Mouse (Mus musculus): Measurements from ENCODE around the gene Pdss1. TPM values are rescaled to one million over a fixed set of nuclear protein-coding genes. Genes with fewer than 3 reads are reported as not detected.

Gene Pdss1
- polyA plus RNA-seq, 1 experiment from 2014 or later, result 21.5 TPM

GRCm38 (mm10) chr2:22962242-22962641 lies 66.9 kb downstream of the Pdss1 start:
- H3K4me1 ChIP-seq, result no peaks in the 10 kb centered on the region
- H3K9me3 ChIP-seq, result no peaks in the 10 kb centered on the region
- H3K9ac ChIP-seq, result no peak overlapping the region
- no peak for ATAC-seq (ENCODE audit: insufficient number of reproducible peaks, insufficient read depth, low FRiP score, low TSS enrichment, low read depth)
- H3K27me3 ChIP-seq, result no peaks in the 10 kb centered on the region
- H3K36me3 ChIP-seq, result peaks cover 12% of the 10 kb centered on the region; the same call in 1 of the 2 replicates
- no peak overlapping the region for H3K27ac ChIP-seq
- no peak overlapping the region for H3K4me2 ChIP-seq
- 92% methylated on average over 8 of the region's 8 CpGs for WGBS
- H3K4me3 ChIP-seq, result no peak overlapping the region

GRCm38 (mm10) chr2:22962970-22963369 lies 67.6 kb downstream of the Pdss1 start:
- 89% methylated on average over 3 of the region's 3 CpGs for WGBS
- Histone ChIP-seq H3K27ac (no peak overlapping the region), H3K4me1 (no peaks in the 10 kb centered on the region), H3K4me2 (no peak overlapping the region), H3K27me3 (no peaks in the 10 kb centered on the region), H3K9me3 (no peaks in the 10 kb centered on the region), H3K36me3 (peaks cover 6% of the 10 kb centered on the region; the same call in 1 of the 2 replicates), H3K4me3 (no peak overlapping the region), H3K9ac (no peak overlapping the region)
- ATAC-seq (ENCODE audit: insufficient number of reproducible peaks, insufficient read depth, low FRiP score, low TSS enrichment, low read depth), result no peak

GRCm38 (mm10) chr2:22977387-22977973 lies 82.2 kb downstream of the Pdss1 start:
- H3K9me3 ChIP-seq, result no peaks in the 10 kb centered on the region
- 45% methylated on average over 3 of the region's 3 CpGs for WGBS
- H3K4me2 ChIP-seq, result no peak overlapping the region
- H3K9ac ChIP-seq, result no peak overlapping the region
- no peaks in the 10 kb centered on the region for H3K36me3 ChIP-seq
- H3K27ac ChIP-seq, result no peak overlapping the region
- H3K4me3 ChIP-seq, result no peak overlapping the region
- no peak for ATAC-seq (ENCODE audit: insufficient number of reproducible peaks, insufficient read depth, low FRiP score, low TSS enrichment, low read depth)
- H3K27me3 ChIP-seq, result no peaks in the 10 kb centered on the region
- H3K4me1 ChIP-seq, result no peaks in the 10 kb centered on the region

GRCm38 (mm10) chr2:22985973-22986657 lies 90.8 kb downstream of the Pdss1 start:
- 36% methylated on average over 2 of the region's 2 CpGs for WGBS
- ATAC-seq (ENCODE audit: insufficient number of reproducible peaks, insufficient read depth, low FRiP score, low TSS enrichment, low read depth), result no peak; the same call in 1 of the 2 replicates
- Histone ChIP-seq H3K36me3 (no peaks in the 10 kb centered on the region), H3K27me3 (no peaks in the 10 kb centered on the region), H3K4me3 (no peak overlapping the region), H3K4me2 (peak overlapping the region; percentile 31; the same call in 1 of the 2 replicates), H3K27ac (peak overlapping the region; percentile 75), H3K9ac (no peak overlapping the region), H3K4me1 (peaks cover 11% of the 10 kb centered on the region), H3K9me3 (no peaks in the 10 kb centered on the region)

Other genes starting within 250 kb of the Pdss1 start
- 2.9 and 4.5 TPM in 2 replicates for gene Apbb1ip, start 121.4 kb upstream of the Pdss1 start, polyA plus RNA-seq (2015; fragmentation: Nextera tagmentation; extraction: Ambion mirVana)
- 41.7 and 45.6 TPM in 2 replicates for gene Abi1, start 144.7 kb downstream of the Pdss1 start, polyA plus RNA-seq (2015; fragmentation: Nextera tagmentation; extraction: Ambion mirVana)
- 36.9 and 39.8 TPM in 2 replicates for gene Acbd5, start 172.6 kb downstream of the Pdss1 start, polyA plus RNA-seq (2015; fragmentation: Nextera tagmentation; extraction: Ambion mirVana)